Mouse (Mus musculus): Measurements from ENCODE around the gene Slit1.

Gene Slit1

GRCm38 (mm10) chr19:41743396-41743795, at the start of gene Slit1:
Gene Slit1, minus strand, starts transcription at chr19:41743665.
- no peak for DNase-seq (ENCODE audit: low spot score)

- no peak for DNase-seq (ENCODE audit: low spot score)
Measured at GRCm38 (mm10) chr19:41792934-41793486, 49.5 kb upstream of the Slit1 start.

GRCm38 (mm10) chr19:41791384-41791783, 47.9 kb upstream of the Slit1 start:
- DNase-seq (ENCODE audit: low spot score) = no peak

GRCm38 (mm10) chr19:41789110-41789961, 45.9 kb upstream of the Slit1 start:
- DNase-seq (ENCODE audit: low spot score) = no peak

GRCm38 (mm10) chr19:41786896-41787295, 43.4 kb upstream of the Slit1 start:
- DNase-seq (ENCODE audit: low spot score) = no peak

- DNase-seq (ENCODE audit: low spot score) = no peak
Measured at GRCm38 (mm10) chr19:41777514-41777913, 34.0 kb upstream of the Slit1 start.

- no peak for DNase-seq (ENCODE audit: low spot score)
Measured at GRCm38 (mm10) chr19:41768711-41769110, 25.2 kb upstream of the Slit1 start.

GRCm38 (mm10) chr19:41766628-41767027, 23.2 kb upstream of the Slit1 start:
- DNase-seq (ENCODE audit: low spot score) = no peak

- DNase-seq (ENCODE audit: low spot score) = peak; percentile 72
Measured at GRCm38 (mm10) chr19:41763870-41764660, 20.6 kb upstream of the Slit1 start.

GRCm38 (mm10) chr19:41761529-41761928, 18.1 kb upstream of the Slit1 start:
- no peak for DNase-seq (ENCODE audit: low spot score)

GRCm38 (mm10) chr19:41759765-41760164, 16.3 kb upstream of the Slit1 start:
- no peak for DNase-seq (ENCODE audit: low spot score)

GRCm38 (mm10) chr19:41759270-41759669, 15.8 kb upstream of the Slit1 start:
- no peak for DNase-seq (ENCODE audit: low spot score)

- DNase-seq (ENCODE audit: low spot score) = no peak
Measured at GRCm38 (mm10) chr19:41754760-41755159, 11.3 kb upstream of the Slit1 start.

- no peak for DNase-seq (ENCODE audit: low spot score)
Measured at GRCm38 (mm10) chr19:41751906-41752305, 8.4 kb upstream of the Slit1 start.

- no peak for DNase-seq (ENCODE audit: low spot score)
Measured at GRCm38 (mm10) chr19:41747436-41747835, 4.0 kb upstream of the Slit1 start.

GRCm38 (mm10) chr19:41745941-41746557, 2.6 kb upstream of the Slit1 start:
- DNase-seq (ENCODE audit: low spot score) = no peak

- DNase-seq (ENCODE audit: low spot score) = no peak
Measured at GRCm38 (mm10) chr19:41738896-41739295, 4.6 kb downstream of the Slit1 start.

- no peak for DNase-seq (ENCODE audit: low spot score)
Measured at GRCm38 (mm10) chr19:41738429-41738805, 5.0 kb downstream of the Slit1 start.

GRCm38 (mm10) chr19:41737657-41738428, 5.6 kb downstream of the Slit1 start:
- DNase-seq (ENCODE audit: low spot score) = no peak

GRCm38 (mm10) chr19:41734685-41735084, 8.8 kb downstream of the Slit1 start:
- no peak for DNase-seq (ENCODE audit: low spot score)

GRCm38 (mm10) chr19:41725491-41725890, 18.0 kb downstream of the Slit1 start:
- no peak for DNase-seq (ENCODE audit: low spot score)
